Mouse (Mus musculus) liver, postnatal 0 days (tissue): ENCODE data around the gene Olfr624. TPM values are rescaled to one million over a fixed set of nuclear protein-coding genes. Genes with fewer than 3 reads are reported as not detected.
"Not testable (repeated sequence)": the region's sequence is repeated elsewhere in the genome, so short reads cannot be mapped to it uniquely, and the experiment has no call there.

Source experiments
- ATAC-seq: fragments of 200-750 bp; cut with Nextera tagmentation; 2 replicates; pipeline ENCODE4 v1.8.0; 2017; ENCODE audit warnings: mild to moderate bottlenecking, moderate library complexity
- DNase-seq: peaks from one replicate; pipeline ENCODE4 v3.0.0-alpha.2; 2016
- H3K27ac ChIP-seq: fragments of 300-500 bp; sonication (generic); 2 replicates; pipeline ENCODE4 v1.5.1; 2014; ENCODE audit warnings: antibody characterized with exemption, moderate library complexity, mild to moderate bottlenecking, low read depth
- H3K27me3 ChIP-seq: fragments of 300-500 bp; sonication (generic); 2 replicates; pipeline ENCODE4 v1.6.1; 2014; ENCODE audit warnings: low read length, control low read depth, mixed read lengths; ENCODE audit not compliant: insufficient read depth
- H3K36me3 ChIP-seq: fragments of 300-500 bp; sonication (generic); replicated peaks from 2 replicates; pipeline ENCODE4 v1.6.1; 2014; ENCODE audit warnings: mild to moderate bottlenecking, control low read depth, low read length, moderate library complexity, mixed read lengths; ENCODE audit not compliant: insufficient read depth
- H3K4me1 ChIP-seq: fragments of 300-500 bp; sonication (generic); 2 replicates; pipeline ENCODE4 v1.6.1; 2014; ENCODE audit warnings: antibody characterized with exemption, mild to moderate bottlenecking, control low read depth; ENCODE audit not compliant: insufficient read depth
- H3K4me2 ChIP-seq: fragments of 300-500 bp; sonication (generic); 2 replicates; pipeline ENCODE4 v1.6.1; 2014; ENCODE audit warnings: low read depth, mild to moderate bottlenecking, low read length, moderate library complexity, mixed read lengths
- H3K4me3 ChIP-seq: fragments of 300-500 bp; sonication (generic); 2 replicates; pipeline ENCODE4 v1.5.1; 2014; ENCODE audit warnings: low read depth, low read length
- H3K9ac ChIP-seq: fragments of 300-500 bp; sonication (generic); replicated peaks from 2 replicates; pipeline ENCODE4 v1.6.1; 2014; ENCODE audit warnings: mild to moderate bottlenecking, moderate library complexity
- H3K9me3 ChIP-seq: fragments of 300-500 bp; sonication (generic); 2 replicates; pipeline ENCODE4 v1.6.1; 2016; ENCODE audit warnings: mild to moderate bottlenecking, control low read depth, low read length, mixed read lengths
- CTCF ChIP-seq: sonication (generic); IDR thresholded peaks from 2 replicates; pipeline ENCODE4 v1.5.1; 2016; ENCODE audit warnings: antibody characterized with exemption, low read depth
- EP300 ChIP-seq: IDR thresholded peaks from 2 replicates; pipeline ENCODE4 v1.6.1; 2016; ENCODE audit warnings: antibody characterized with exemption, low read depth, mild to moderate bottlenecking
- WGBS: fragments of 180-500 bp; shearing (Covaris S2); extraction: QIAGEN DNeasy Blood & Tissue Kit; methylation state at CpG from one replicate; pipeline ENCODE4 v1.1.7; 2014; ENCODE audit not compliant: insufficient replicate concordance; 5-methylcytosine and 5-hydroxymethylcytosine counted together
- polyA plus RNA-seq: library from polyadenylated mRNA; unstranded; fragments of >200 nt; fragmentation: Nextera tagmentation; extraction: Ambion mirVana; gene quantifications from 2 replicates; pipeline ENCODE4 v1.2.1, GENCODE M21; 2015

The Olfr624 gene
- 0.01 TPM in 1 of 2 replicates, not detected in the other for polyA plus RNA-seq

DNA sequence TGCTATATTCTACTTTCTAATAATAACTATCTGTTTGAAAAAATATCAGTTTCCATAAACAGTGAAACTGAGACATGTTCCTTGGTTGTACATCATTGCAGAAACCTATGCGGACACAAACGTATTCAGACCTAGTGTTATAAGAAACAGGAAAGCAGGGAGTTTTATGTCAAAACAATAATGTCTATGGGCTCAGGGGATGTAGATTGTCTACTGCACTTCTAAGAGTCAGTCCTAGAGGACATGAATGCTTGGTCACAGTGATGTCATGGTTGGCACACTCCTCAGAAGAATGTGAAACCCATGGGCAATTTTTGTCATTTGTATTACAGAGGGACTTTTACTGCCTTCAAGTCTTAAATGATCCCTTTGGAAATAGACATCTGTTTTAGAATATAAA, at the start of gene Olfr624:
TSS of gene Olfr624 (minus strand) at position 101 of the 400 bp plus-strand sequence.
- ATAC-seq (no peak), DNase-seq (no peak)
- Histone ChIP-seq H3K9me3 (no peaks in the 10 kb centered on the region), H3K4me2 (no peak within 1 kb of the TSS), H3K27ac (no peak within 1 kb of the TSS), H3K27me3 (no peaks in the 10 kb centered on the region), H3K4me1 (no peaks in the 10 kb centered on the region), H3K36me3 (no peaks in the 10 kb centered on the region), H3K4me3 (no peak within 1 kb of the TSS), H3K9ac (no peak within 1 kb of the TSS)
- TF ChIP-seq EP300 = no peak
- TF ChIP-seq CTCF = no peak
- 89% methylated on average over 2 of the region's 2 CpGs for WGBS

DNA sequence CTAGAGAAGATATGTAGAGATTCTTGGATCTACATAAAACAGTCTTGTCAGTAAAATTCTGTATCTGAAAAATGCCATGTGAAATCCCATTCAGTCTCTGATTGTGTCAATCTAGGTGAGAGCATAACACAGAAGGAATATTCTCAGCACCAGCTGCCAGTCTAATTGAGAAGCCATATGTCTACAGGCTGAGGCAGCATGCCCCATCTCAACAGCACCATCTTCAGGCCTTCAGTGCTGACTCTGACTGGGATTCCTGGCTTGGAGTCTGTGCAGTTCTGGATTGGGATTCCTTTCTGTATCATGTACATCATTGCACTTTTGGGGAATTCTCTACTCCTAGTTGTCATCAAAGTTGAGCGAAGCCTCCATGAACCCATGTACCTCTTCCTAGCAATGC, 45.4 kb upstream of the Olfr624 start:
- not testable (repeated sequence) for H3K4me2 ChIP-seq, ATAC-seq, DNase-seq, H3K27ac ChIP-seq, H3K9me3 ChIP-seq, H3K4me3 ChIP-seq, H3K27me3 ChIP-seq, H3K4me1 ChIP-seq, H3K9ac ChIP-seq, H3K36me3 ChIP-seq
- WGBS = 81% methylated on average over 1 of the region's 1 CpGs

DNA sequence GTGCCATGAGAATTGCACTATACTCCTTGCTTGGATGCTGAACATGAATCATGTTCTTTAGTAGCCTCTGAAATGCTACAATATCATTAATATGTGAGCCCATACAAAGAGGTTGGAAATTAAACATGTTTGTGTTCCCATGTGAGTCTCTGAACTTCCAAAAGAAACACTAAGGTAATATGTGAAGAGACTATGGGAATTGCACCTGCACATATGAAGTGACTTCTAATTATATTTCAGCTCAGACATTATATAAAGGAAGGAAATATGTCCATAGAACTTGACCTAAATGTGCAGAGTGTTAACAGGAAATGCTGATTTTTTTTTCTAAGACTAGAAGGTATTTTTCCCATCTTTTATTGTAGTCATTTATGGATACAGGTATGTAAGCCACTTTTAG, 43.4 kb upstream of the Olfr624 start, which contains the start of gene Olfr243:
TSS of gene Olfr243 (plus strand) at position 301 of the 400 bp plus-strand sequence.
- H3K9ac ChIP-seq = no peak within 1 kb of the TSS
- no peak within 1 kb of the TSS for H3K4me2 ChIP-seq
- no peaks in the 10 kb centered on the region for H3K4me1 ChIP-seq
- H3K4me3 ChIP-seq = no peak within 1 kb of the TSS
- DNase-seq = no peak
- no peaks in the 10 kb centered on the region for H3K27me3 ChIP-seq
- no peak within 1 kb of the TSS for H3K27ac ChIP-seq
- no peaks in the 10 kb centered on the region for H3K9me3 ChIP-seq
- ATAC-seq = no peak
- TF ChIP-seq EP300 (no peak), CTCF (no peak)
- H3K36me3 ChIP-seq = no peaks in the 10 kb centered on the region

DNA sequence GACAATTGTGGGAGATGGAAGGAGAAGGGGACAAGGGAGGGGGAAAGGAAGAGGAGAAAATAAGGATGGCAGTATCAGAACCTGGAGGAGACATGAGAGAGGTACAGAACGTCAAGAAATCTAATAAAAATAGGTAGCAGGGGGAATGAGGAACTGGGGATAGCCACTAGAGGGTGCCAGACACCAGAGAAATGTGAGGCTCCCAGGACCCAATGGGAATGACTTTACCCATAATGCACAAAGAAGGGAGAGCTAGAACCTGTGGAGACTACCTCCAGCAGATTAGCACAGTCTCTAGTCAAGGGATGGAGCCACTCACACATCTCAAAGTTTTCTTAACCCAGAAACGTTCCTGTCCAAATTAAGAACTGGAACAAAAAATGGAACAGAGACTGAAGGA, 41.0 kb upstream of the Olfr624 start:
- Histone ChIP-seq H3K9me3 (no peaks in the 10 kb centered on the region), H3K4me2 (no peak overlapping the region), H3K27ac (no peak overlapping the region), H3K36me3 (no peaks in the 10 kb centered on the region), H3K4me1 (no peaks in the 10 kb centered on the region), H3K4me3 (no peak overlapping the region), H3K9ac (no peak overlapping the region), H3K27me3 (no peaks in the 10 kb centered on the region)
- peak; percentile 50 for DNase-seq
- WGBS = 28% methylated on average over 2 of the region's 2 CpGs
- TF ChIP-seq EP300 (no peak), CTCF (peak; percentile 77)
- peak; percentile 25; the same call in 1 of the 2 replicates for ATAC-seq

DNA sequence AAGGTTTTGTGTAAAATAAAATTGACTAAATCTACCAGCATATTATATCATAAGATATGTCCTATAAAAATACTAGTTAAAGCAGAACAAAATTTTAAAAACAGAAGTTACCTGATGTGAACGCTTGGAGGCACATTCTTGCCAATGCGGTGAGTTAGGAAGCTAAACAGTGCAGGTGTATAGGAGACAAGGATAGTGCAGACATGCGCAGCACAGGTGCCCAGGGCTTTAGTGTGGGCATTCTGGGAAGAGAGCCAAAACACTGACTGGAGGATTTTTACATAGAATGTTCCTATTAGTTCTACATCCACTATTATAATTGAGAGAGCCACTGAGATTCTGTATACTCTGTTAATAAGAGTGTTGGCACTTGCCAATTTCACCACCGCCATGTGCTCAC, 28.5 kb upstream of the Olfr624 start:
- WGBS = 84% methylated on average over 4 of the region's 4 CpGs
- Histone ChIP-seq H3K4me1 (no peaks in the 10 kb centered on the region), H3K27me3 (no peaks in the 10 kb centered on the region), H3K9me3 (no peaks in the 10 kb centered on the region), H3K4me2 (no peak overlapping the region), H3K4me3 (no peak overlapping the region), H3K27ac (no peak overlapping the region), H3K36me3 (no peaks in the 10 kb centered on the region), H3K9ac (no peak overlapping the region)
- DNase-seq (no peak), ATAC-seq (no peak)
- TF ChIP-seq EP300 (no peak), CTCF (no peak)

DNA sequence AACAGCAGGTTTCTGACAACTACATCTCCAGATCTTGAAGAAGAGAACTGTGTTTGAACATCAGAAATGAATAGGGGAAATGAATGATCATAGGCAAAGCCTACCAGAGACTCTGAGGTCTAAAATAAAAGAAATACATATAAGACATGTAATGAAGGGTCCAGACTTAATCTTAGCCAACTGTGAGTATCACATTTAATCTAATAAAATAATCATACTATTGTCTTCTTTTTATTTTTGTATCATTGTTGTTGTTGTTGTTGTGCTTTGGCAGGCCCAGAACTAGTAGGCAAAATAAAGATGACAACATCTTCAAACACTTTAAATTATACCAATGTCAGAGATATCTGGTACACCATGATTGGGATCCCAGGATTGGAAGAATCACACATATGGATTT, 11.4 kb upstream of the Olfr624 start, which contains the start of gene Olfr625-ps1:
TSS of gene Olfr625-ps1 (plus strand) at position 301 of the 400 bp plus-strand sequence.
- Histone ChIP-seq H3K9me3 (no peaks in the 10 kb centered on the region), H3K4me3 (no peak within 1 kb of the TSS), H3K4me2 (no peak within 1 kb of the TSS), H3K36me3 (no peaks in the 10 kb centered on the region), H3K9ac (no peak within 1 kb of the TSS), H3K4me1 (no peaks in the 10 kb centered on the region), H3K27ac (no peak within 1 kb of the TSS), H3K27me3 (no peaks in the 10 kb centered on the region)
- DNase-seq = no peak
- ATAC-seq = no peak
- TF ChIP-seq EP300 (no peak), CTCF (no peak)

DNA sequence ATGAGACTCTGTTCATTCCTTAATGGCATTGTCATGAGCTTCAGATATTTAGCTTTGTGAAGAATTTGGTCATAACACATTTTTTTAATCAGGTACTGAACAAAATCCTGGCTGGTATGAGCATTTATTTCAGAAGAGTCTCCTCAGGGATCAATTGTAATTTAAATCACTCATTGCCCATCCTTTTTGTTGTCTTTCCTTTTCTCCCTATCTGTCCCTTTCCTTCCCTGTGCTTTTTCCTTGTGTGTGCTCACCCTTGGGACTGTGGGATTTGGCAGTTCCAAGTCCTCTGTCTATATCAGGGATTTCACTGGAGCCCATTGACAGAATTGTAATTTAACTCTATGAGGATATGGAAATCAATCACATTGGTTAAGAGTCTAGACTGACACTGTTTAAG, 7.4 kb downstream of the Olfr624 start, which contains the start of gene Olfr623:
TSS of gene Olfr623 (minus strand) at position 101 of the 400 bp plus-strand sequence.
- Histone ChIP-seq H3K4me2 (no peak within 1 kb of the TSS), H3K9ac (no peak within 1 kb of the TSS), H3K27ac (no peak within 1 kb of the TSS), H3K36me3 (no peaks in the 10 kb centered on the region), H3K4me1 (no peaks in the 10 kb centered on the region), H3K27me3 (no peaks in the 10 kb centered on the region), H3K9me3 (no peaks in the 10 kb centered on the region), H3K4me3 (no peak within 1 kb of the TSS)
- TF ChIP-seq CTCF = no peak
- no peak for TF ChIP-seq EP300
- DNase-seq = no peak
- ATAC-seq = no peak
